Mouse (Mus musculus): Measurements from ENCODE around the gene Cbx8. TPM values are rescaled to one million over a fixed set of nuclear protein-coding genes. Genes with fewer than 3 reads are reported as not detected.

Cbx8 gene
- polyA plus RNA-seq, 1 experiment from 2014 or later = 11.6 TPM

DNA sequence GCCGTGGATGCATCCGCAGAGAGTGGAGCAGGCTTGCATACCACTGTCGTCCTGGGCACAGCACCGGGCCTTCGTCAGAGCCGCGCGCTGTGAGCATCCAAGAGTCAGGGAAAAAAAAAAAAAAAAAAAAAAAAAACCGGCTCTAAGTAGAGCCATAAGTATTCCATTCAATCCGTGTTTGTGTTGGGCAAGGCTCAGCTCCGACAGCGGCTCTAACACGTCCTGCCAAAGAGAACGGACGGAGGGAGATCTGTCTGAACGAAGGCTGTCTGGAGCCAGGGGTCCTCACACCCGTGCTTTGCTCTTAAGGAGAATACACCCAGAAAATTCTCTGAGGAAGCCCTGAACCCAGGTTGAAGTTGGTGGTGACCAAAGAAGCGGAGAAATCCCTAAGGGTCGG, 6.1 kb downstream of the Cbx8 start:
- peak; percentile 31 for DNase-seq (ENCODE audit: low spot score)
- Histone ChIP-seq H3K27ac (replicated peaks) (no peak overlapping the region), H3K36me3 (replicated peaks) (peaks cover 30% of the 10 kb centered on the region), H3K4me1 (peaks cover 63% of the 10 kb centered on the region), H3K9me3 (no peaks in the 10 kb centered on the region), H3K27me3 (replicated peaks; ENCODE audit: low read depth, poor library complexity, severe bottlenecking) (peaks cover 68% of the 10 kb centered on the region), H3K4me3 (peak overlapping the region; percentile 47)
- under 1% methylated on average over 19 of the region's 19 CpGs for WGBS

DNA sequence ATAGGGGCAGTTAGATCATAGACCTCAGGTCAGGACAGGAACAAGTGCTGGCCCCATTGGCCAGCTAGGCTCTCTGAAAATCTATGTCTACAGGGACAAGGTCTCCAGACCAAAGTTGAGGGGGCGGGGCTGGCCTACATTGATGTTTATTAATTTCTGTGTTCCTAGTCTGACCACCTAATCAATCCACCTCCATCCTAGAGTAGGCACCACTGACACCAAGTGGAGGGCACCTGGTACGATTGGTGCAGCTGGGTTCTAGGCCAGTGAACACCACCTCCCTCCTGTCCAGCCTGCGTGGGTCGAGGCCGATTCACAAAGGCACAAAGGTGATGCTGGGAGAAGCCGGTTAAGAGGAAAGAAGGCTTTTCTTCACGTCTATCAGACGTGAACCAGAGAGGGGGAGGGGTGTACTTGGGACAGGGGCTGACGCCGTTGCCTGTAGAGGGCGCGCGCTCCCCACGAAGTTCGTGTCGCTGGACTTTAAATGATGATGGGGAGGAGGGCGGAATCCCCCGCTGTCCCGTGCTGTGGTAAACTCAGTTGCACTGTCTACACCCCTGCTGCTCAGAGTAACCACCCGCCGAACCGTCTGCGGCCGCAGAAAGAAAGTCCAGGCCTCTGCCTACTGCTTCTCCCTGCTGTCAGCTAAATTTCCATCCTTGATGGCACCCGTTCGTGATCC, 6.8 kb downstream of the Cbx8 start:
- DNase-seq (ENCODE audit: low spot score) = peak; percentile 88
- Histone ChIP-seq H3K36me3 (replicated peaks) (peaks cover 32% of the 10 kb centered on the region), H3K27me3 (replicated peaks; ENCODE audit: low read depth, poor library complexity, severe bottlenecking) (peaks cover 62% of the 10 kb centered on the region), H3K27ac (replicated peaks) (no peak overlapping the region; the same call in 1 of the 2 replicates), H3K4me3 (peak overlapping the region; percentile 47), H3K4me1 (peaks cover 63% of the 10 kb centered on the region), H3K9me3 (no peaks in the 10 kb centered on the region)
- WGBS = under 1% methylated on average over 26 of the region's 26 CpGs

DNA sequence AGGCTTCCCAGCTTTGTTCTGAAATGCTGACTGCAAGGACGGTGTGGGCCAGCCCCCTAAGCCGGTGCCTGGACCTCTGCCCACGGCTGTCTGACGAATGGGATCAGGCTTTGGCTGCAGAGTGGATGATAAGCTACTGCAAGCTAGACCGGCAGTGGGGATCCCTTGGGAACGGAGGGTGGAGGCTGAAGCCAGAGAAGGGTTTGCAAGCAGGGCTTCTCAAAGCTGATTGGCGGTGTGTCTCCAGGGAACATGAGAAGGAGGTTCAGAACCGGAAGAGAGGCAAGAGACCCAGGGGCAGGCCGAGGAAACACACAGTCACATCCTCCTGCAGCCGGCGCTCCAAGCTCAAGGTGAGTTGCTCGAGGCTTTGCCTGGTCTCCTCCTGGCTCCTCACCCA, 14.6 kb downstream of the Cbx8 start:
- H3K36me3 ChIP-seq (replicated peaks) = peaks cover 72% of the 10 kb centered on the region
- peak overlapping the region; percentile 99 for H3K4me3 ChIP-seq
- no peak for DNase-seq (ENCODE audit: low spot score)
- H3K4me1 ChIP-seq = peaks cover 62% of the 10 kb centered on the region
- 67% methylated on average over 12 of the region's 12 CpGs for WGBS
- H3K9me3 ChIP-seq = no peaks in the 10 kb centered on the region
- peaks cover 7% of the 10 kb centered on the region for H3K27me3 ChIP-seq (replicated peaks; ENCODE audit: low read depth, poor library complexity, severe bottlenecking)
- no peak overlapping the region for H3K27ac ChIP-seq (replicated peaks)

DNA sequence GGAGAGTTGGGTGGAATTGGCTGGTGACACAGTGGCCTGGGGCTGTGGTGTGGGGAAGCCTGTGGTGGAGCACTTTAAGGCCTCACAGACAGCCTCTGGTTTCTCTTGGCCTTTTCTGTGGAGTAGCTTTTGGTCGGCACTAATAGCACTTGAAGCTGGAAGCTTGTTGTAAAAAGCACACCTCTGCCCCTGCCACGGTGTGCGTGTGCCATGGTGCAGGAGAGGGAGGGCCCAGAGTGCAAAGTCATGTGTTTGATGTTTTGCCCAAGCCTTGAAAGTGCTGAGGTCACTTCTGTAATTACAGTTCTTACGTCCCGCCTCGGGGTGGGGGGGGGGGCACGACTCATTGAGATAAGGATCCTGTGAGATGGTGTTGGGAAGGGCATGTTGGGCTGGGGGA, 16.5 kb downstream of the Cbx8 start:
- Histone ChIP-seq H3K27me3 (replicated peaks; ENCODE audit: low read depth, poor library complexity, severe bottlenecking) (peaks cover 27% of the 10 kb centered on the region), H3K4me1 (peaks cover 56% of the 10 kb centered on the region), H3K9me3 (no peaks in the 10 kb centered on the region), H3K4me3 (peak overlapping the region; percentile 99), H3K27ac (replicated peaks) (peak overlapping the region; percentile 98), H3K36me3 (replicated peaks) (peaks cover 53% of the 10 kb centered on the region)
- WGBS = 16% methylated on average over 7 of the region's 7 CpGs
- DNase-seq (ENCODE audit: low spot score) = no peak

DNA sequence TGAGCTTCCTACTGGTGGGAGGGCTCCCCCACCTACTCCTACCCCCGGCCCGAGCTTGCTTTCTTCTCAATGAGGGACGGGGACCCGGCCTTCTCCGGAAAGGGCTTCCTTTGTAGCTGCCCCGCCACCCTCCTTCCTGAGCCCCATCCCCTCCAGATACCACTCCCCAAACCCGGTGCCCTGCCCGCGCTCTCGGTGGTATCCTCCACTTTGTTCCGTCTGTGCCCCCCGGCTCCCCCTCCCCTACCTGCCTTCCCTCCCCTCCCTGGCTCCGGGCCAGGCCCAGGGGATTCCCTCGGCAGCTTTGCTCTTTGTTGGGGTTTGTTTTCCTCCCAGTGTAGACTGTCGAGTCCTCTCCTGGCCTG, 17.2 kb downstream of the Cbx8 start:
- WGBS = under 1% methylated on average over 15 of the region's 15 CpGs
- Histone ChIP-seq H3K27me3 (replicated peaks; ENCODE audit: low read depth, poor library complexity, severe bottlenecking) (peaks cover 34% of the 10 kb centered on the region), H3K4me1 (peaks cover 49% of the 10 kb centered on the region), H3K4me3 (peak overlapping the region; percentile 99), H3K27ac (replicated peaks) (peak overlapping the region; percentile 98), H3K36me3 (replicated peaks) (peaks cover 47% of the 10 kb centered on the region), H3K9me3 (no peaks in the 10 kb centered on the region)
- no peak for DNase-seq (ENCODE audit: low spot score)

DNA sequence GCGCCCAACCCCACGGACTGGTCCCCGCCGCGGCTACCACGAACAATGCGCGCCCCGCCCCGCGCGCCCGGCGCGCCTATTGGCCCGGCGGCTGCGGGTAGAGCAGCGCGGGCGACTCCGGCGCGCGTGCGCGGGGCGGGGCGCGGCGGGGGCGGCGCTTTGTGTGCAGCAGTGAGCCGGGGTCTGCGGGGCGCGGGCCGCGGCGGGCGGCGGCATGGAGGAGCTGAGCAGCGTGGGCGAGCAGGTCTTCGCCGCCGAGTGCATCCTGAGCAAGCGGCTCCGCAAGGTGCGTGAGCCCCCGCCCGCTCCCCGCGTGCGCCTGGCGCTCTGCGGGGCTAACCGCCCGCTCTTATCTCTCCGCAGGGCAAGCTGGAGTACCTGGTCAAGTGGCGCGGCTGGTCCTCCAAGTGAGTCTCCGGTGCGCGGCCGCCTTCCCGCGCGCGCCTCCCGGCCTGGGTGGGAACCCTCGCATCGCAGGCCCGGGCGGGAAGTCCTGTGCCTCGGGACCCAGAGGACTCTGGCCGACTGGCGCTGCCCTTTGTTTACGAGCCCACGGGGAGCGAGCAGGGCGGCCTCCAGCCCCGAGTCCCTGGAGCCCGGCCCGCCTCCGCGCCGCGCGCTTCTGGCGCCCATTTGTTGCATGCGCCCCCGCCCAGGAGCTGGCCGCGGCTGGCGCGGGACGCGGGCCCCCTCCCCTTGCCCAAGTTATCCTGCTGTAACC, 17.7 kb downstream of the Cbx8 start, which contains the start of gene Cbx2:
Cbx2 (plus strand) TSS at position 68 of the 721 bp plus-strand sequence.
- peak; percentile 96 for DNase-seq (ENCODE audit: low spot score)
- Histone ChIP-seq H3K27me3 (replicated peaks; ENCODE audit: low read depth, poor library complexity, severe bottlenecking) (peaks cover 34% of the 10 kb centered on the region), H3K4me1 (peaks cover 44% of the 10 kb centered on the region), H3K36me3 (replicated peaks) (peaks cover 41% of the 10 kb centered on the region), H3K4me3 (peak within 1 kb of the TSS; percentile 99), H3K27ac (replicated peaks) (peak within 1 kb of the TSS; percentile 98), H3K9me3 (no peaks in the 10 kb centered on the region)
- WGBS = under 1% methylated on average over 99 of the region's 99 CpGs

DNA sequence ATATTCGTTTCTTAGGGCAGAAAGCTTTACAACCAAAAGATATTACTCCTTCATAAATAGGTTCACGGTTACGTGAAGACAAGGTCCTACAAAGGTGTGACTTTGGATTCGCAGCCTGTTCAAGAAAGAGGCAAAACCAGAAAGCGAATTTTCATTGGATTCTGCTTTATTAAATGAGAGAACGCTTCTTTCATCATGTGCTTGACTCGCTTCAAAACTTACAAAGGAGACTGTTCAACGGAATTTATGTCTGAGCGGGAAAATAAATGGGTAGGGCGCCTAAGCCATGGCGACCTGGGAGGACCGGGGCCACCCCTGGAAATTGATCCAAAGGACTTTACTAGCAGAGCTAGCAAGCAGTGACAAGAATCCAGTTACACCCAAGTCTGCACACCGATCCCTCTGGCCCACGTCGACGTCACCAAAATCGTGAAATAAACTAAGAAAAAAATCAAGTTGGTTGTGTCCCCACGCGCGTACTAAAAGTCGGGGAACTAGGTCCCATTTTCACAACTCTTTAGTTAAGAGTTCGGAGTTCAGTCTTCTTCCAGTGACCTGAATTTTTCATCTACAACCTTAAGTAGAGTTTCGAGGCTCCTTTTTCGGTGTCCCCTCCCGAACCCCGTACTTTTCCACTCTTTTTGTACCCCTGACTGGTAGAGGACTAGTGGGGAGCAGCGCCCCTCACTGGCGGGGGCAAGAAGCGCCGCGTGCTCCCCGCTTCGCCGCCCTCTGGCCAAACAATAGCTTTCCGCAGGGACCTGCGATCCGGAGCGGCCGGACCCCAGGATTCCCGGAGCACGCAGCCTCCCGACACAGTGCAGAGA, 18.5 kb downstream of the Cbx8 start:
- WGBS = 6% methylated on average over 42 of the region's 42 CpGs
- peaks cover 34% of the 10 kb centered on the region for H3K36me3 ChIP-seq (replicated peaks)
- DNase-seq (ENCODE audit: low spot score) = peak; percentile 56
- peak overlapping the region; percentile 99 for H3K4me3 ChIP-seq
- H3K9me3 ChIP-seq = no peaks in the 10 kb centered on the region
- peaks cover 46% of the 10 kb centered on the region for H3K4me1 ChIP-seq
- H3K27ac ChIP-seq (replicated peaks) = peak overlapping the region; percentile 98
- H3K27me3 ChIP-seq (replicated peaks; ENCODE audit: low read depth, poor library complexity, severe bottlenecking) = peaks cover 34% of the 10 kb centered on the region

DNA sequence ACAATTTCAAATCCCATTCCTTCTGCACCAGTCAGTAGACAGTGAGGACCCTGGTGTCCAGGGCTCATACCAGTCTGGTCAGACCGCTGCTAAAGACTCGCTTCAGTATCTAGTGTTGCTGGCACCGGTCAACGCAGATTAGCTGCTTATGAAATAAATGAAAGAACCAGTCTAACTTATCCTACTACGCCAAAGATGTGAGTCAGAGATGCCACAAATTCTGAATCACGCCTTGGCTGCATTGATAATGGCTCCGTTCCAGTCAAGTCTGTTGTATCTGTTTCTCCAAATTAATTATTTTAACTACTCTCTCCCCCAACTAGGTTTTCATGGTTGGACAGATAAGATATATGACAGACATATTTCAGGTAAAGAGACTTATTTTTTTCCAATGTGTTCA, 19.6 kb downstream of the Cbx8 start:
- Histone ChIP-seq H3K36me3 (replicated peaks) (peaks cover 23% of the 10 kb centered on the region), H3K4me1 (peaks cover 40% of the 10 kb centered on the region), H3K27me3 (replicated peaks; ENCODE audit: low read depth, poor library complexity, severe bottlenecking) (peaks cover 34% of the 10 kb centered on the region), H3K27ac (replicated peaks) (no peak overlapping the region), H3K4me3 (no peak overlapping the region), H3K9me3 (no peaks in the 10 kb centered on the region)
- DNase-seq (ENCODE audit: low spot score) = no peak
- 93% methylated on average over 7 of the region's 7 CpGs for WGBS

DNA sequence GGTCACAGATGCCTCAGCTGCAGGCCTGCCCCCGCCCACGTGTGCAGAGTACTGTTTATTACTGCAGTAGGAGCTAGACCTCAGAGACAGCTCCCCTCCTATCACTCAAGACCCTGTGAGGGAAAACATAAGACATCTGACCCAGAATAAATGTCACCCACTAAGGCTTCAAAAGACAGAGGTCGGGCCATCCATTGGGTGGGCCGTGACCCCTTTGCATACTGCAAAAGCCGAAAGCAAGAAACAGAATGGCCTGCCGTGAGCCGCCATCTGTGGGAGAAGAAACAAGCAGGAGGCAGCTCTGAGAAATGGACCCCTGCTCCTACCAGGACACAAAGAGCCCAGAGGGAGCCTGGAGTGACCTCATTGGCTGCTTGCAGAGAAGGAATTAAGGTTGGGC, 23.3 kb downstream of the Cbx8 start:
- WGBS = 70% methylated on average over 7 of the region's 7 CpGs
- H3K4me1 ChIP-seq = peaks cover 17% of the 10 kb centered on the region
- H3K4me3 ChIP-seq = no peak overlapping the region
- no peaks in the 10 kb centered on the region for H3K9me3 ChIP-seq
- peaks cover 34% of the 10 kb centered on the region for H3K27me3 ChIP-seq (replicated peaks; ENCODE audit: low read depth, poor library complexity, severe bottlenecking)
- no peaks in the 10 kb centered on the region for H3K36me3 ChIP-seq (replicated peaks)
- DNase-seq (ENCODE audit: low spot score) = no peak
- H3K27ac ChIP-seq (replicated peaks) = no peak overlapping the region

DNA sequence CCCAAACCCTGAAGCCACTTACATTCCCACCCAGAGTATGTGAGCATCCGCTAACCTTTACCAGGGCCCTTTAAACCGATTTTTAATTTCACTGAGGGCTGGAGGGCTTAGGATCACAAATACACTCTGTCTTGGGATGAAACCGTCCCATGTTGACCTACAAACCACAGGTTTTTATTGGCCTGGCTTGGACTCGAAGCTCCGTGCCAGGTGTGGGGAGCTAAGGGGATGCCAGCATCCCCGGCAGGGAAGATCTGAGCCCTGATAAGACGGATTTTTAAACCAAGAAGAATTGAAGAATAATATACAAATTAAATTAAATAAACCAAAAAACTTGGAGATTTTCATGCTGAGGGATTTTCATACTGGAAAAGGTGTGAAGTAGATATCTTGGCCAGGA, 26.3 kb downstream of the Cbx8 start:
- no peaks in the 10 kb centered on the region for H3K36me3 ChIP-seq (replicated peaks)
- no peak for DNase-seq (ENCODE audit: low spot score)
- peaks cover 9% of the 10 kb centered on the region for H3K27me3 ChIP-seq (replicated peaks; ENCODE audit: low read depth, poor library complexity, severe bottlenecking)
- H3K9me3 ChIP-seq = no peaks in the 10 kb centered on the region
- no peak overlapping the region for H3K4me3 ChIP-seq
- no peak overlapping the region for H3K27ac ChIP-seq (replicated peaks)
- 81% methylated on average over 7 of the region's 7 CpGs for WGBS
- peaks cover 8% of the 10 kb centered on the region; the same call in 1 of the 2 replicates for H3K4me1 ChIP-seq

DNA sequence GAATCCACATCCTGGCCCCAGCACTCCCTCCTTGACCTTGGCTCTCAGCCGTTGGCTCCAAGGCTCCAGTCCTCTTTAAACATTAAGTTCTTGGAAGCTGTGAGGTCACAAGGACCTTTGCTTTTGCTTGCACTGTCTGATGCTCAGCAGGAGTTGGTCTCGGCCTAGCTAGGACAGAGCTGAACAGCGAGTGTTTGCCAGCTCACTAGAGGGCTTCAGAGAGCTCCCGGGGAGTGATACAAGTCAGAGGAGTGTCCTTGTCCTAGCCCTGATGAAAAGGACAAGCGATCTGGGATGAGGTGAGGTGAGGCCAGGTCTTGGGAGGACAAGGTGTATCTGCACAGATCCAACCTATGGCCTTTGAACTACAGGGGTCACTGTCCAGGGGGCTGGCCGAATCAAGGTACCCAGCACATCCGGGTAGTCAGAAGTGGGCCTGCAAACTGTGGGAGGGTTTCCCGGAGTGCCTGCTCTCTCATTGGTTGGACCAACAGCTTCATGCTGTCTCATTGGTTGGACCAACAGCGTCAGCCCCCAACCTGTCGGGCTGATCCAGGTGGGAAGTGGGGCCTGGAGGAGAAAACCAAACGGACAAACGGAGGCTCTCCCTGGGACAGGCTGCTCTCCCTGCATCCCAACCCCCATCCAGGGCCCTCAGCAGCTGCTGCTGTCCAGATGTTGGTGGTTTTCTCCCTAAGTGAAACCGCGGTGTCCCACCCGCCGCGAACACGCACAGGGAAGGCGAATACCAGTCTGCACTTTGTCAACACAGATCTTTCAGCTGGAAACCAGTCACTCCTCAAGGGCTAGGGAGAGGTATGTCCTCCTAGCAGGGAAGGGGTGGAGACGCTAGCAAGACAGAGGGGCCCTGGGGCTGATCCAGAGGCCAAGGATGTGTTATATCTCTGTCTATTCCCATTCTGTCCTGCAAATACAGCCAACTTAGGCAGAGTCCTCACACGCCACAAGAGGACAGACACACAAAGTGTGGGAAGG, 33.0 kb downstream of the Cbx8 start:
- H3K9me3 ChIP-seq = no peaks in the 10 kb centered on the region
- peak; percentile 63 for DNase-seq (ENCODE audit: low spot score)
- peaks cover 14% of the 10 kb centered on the region for H3K4me1 ChIP-seq
- H3K36me3 ChIP-seq (replicated peaks) = no peaks in the 10 kb centered on the region
- H3K27ac ChIP-seq (replicated peaks) = peak overlapping the region; percentile 61; the same call in 1 of the 2 replicates
- H3K27me3 ChIP-seq (replicated peaks; ENCODE audit: low read depth, poor library complexity, severe bottlenecking) = peaks cover 18% of the 10 kb centered on the region
- H3K4me3 ChIP-seq = peak overlapping the region; percentile 56
- 18% methylated on average over 21 of the region's 21 CpGs for WGBS

Data from embryonic facial prominence, embryonic 10.5 days (tissue).